Mouse (Mus musculus): ENCODE measurements around the gene Egln2. TPM values are rescaled to one million over a fixed set of nuclear protein-coding genes. Genes with fewer than 3 reads are reported as not detected.

Gene Egln2
- polyA plus RNA-seq, 1 experiment = 107 TPM

GRCm38 (mm10) chr7:27178324-27179216, 12.0 kb upstream of the Egln2 start, which contains the start of gene Rab4b:
Gene Rab4b, minus strand, starts transcription at chr7:27178896.
- peaks cover 6% of the 10 kb centered on the region; the same call in 1 of the 2 replicates for H3K4me1 ChIP-seq (ENCODE audit: control insufficient read depth, insufficient read depth, low read length)
- DNase-seq = peak; percentile 99
- under 1% methylated on average over 53 of the region's 53 CpGs for WGBS
- TF ChIP-seq CTCF (IDR thresholded peaks at IDR 0.05; ENCODE audit: insufficient read depth, low read length) (peak; percentile 60), POLR2A (IDR thresholded peaks at IDR 0.05; ENCODE audit: borderline replicate concordance, extremely low read depth, low read depth, low read length) (peak; percentile 61; the same call in 1 of the 2 replicates)
- H3K4me3 ChIP-seq (replicated peaks; ENCODE audit: extremely low read depth, low read depth, low read length) = peak within 1 kb of the TSS; percentile 76

- TF ChIP-seq CTCF (IDR thresholded peaks at IDR 0.05; ENCODE audit: insufficient read depth, low read length) (no peak), POLR2A (IDR thresholded peaks at IDR 0.05; ENCODE audit: borderline replicate concordance, extremely low read depth, low read depth, low read length) (no peak)
- H3K4me3 ChIP-seq (replicated peaks; ENCODE audit: extremely low read depth, low read depth, low read length) = peak overlapping the region; percentile 76
- DNase-seq = no peak
- 15% methylated on average over 4 of the region's 4 CpGs for WGBS
- H3K4me1 ChIP-seq (ENCODE audit: control insufficient read depth, insufficient read depth, low read length) = peaks cover 6% of the 10 kb centered on the region; the same call in 1 of the 2 replicates
These were observed 11.3 kb upstream of the Egln2 start for GRCm38 (mm10) chr7:27177942-27178323.

- 0 out of 2 replicates have a peak, but pooled peaks cover 3% of the 10 kb centered on the region for H3K4me1 ChIP-seq (ENCODE audit: control insufficient read depth, insufficient read depth, low read length)
- 87% methylated on average over 7 of the region's 7 CpGs for WGBS
- no peak for TF ChIP-seq POLR2A (IDR thresholded peaks at IDR 0.05; ENCODE audit: borderline replicate concordance, extremely low read depth, low read depth, low read length)
- no peak for TF ChIP-seq CTCF (IDR thresholded peaks at IDR 0.05; ENCODE audit: insufficient read depth, low read length)
- H3K4me3 ChIP-seq (replicated peaks; ENCODE audit: extremely low read depth, low read depth, low read length) = no peak overlapping the region
- DNase-seq = no peak
These were observed 8.3 kb upstream of the Egln2 start for GRCm38 (mm10) chr7:27174896-27175295.

- DNase-seq = no peak
- no peak for TF ChIP-seq CTCF (IDR thresholded peaks at IDR 0.05; ENCODE audit: insufficient read depth, low read length)
- TF ChIP-seq POLR2A (IDR thresholded peaks at IDR 0.05; ENCODE audit: borderline replicate concordance, extremely low read depth, low read depth, low read length) = no peak
- Histone ChIP-seq H3K4me1 (ENCODE audit: control insufficient read depth, insufficient read depth, low read length) (0 out of 2 replicates have a peak, but pooled peaks cover 3% of the 10 kb centered on the region), H3K4me3 (replicated peaks; ENCODE audit: extremely low read depth, low read depth, low read length) (no peak overlapping the region)
- WGBS = 92% methylated on average over 15 of the region's 15 CpGs
These were observed 7.9 kb upstream of the Egln2 start for GRCm38 (mm10) chr7:27174496-27174895.

- no peak for DNase-seq
- H3K4me1 ChIP-seq (ENCODE audit: control insufficient read depth, insufficient read depth, low read length) = peaks cover 4% of the 10 kb centered on the region; the same call in 1 of the 2 replicates
- no peak overlapping the region for H3K4me3 ChIP-seq (replicated peaks; ENCODE audit: extremely low read depth, low read depth, low read length)
- TF ChIP-seq CTCF (IDR thresholded peaks at IDR 0.05; ENCODE audit: insufficient read depth, low read length) = no peak
- TF ChIP-seq POLR2A (IDR thresholded peaks at IDR 0.05; ENCODE audit: borderline replicate concordance, extremely low read depth, low read depth, low read length) = no peak
- WGBS = 91% methylated on average over 3 of the region's 3 CpGs
These were observed 4.4 kb upstream of the Egln2 start for GRCm38 (mm10) chr7:27170981-27171380.

GRCm38 (mm10) chr7:27168371-27168770, 1.8 kb upstream of the Egln2 start:
- DNase-seq = no peak
- Histone ChIP-seq H3K4me1 (ENCODE audit: control insufficient read depth, insufficient read depth, low read length) (peaks cover 23% of the 10 kb centered on the region), H3K4me3 (replicated peaks; ENCODE audit: extremely low read depth, low read depth, low read length) (no peak overlapping the region)
- TF ChIP-seq CTCF (IDR thresholded peaks at IDR 0.05; ENCODE audit: insufficient read depth, low read length) = no peak
- TF ChIP-seq POLR2A (IDR thresholded peaks at IDR 0.05; ENCODE audit: borderline replicate concordance, extremely low read depth, low read depth, low read length) = no peak
- WGBS = 92% methylated on average over 5 of the region's 5 CpGs

GRCm38 (mm10) chr7:27167475-27168094, 983 bp upstream of the Egln2 start:
- H3K4me1 ChIP-seq (ENCODE audit: control insufficient read depth, insufficient read depth, low read length) = peaks cover 29% of the 10 kb centered on the region
- 61% methylated on average over 11 of the region's 11 CpGs for WGBS
- H3K4me3 ChIP-seq (replicated peaks; ENCODE audit: extremely low read depth, low read depth, low read length) = peak overlapping the region; percentile 57
- no peak for DNase-seq
- TF ChIP-seq POLR2A (IDR thresholded peaks at IDR 0.05; ENCODE audit: borderline replicate concordance, extremely low read depth, low read depth, low read length) = no peak
- TF ChIP-seq CTCF (IDR thresholded peaks at IDR 0.05; ENCODE audit: insufficient read depth, low read length) = no peak

GRCm38 (mm10) chr7:27166229-27166613, 381 bp downstream of the Egln2 start:
- TF ChIP-seq POLR2A (IDR thresholded peaks at IDR 0.05; ENCODE audit: borderline replicate concordance, extremely low read depth, low read depth, low read length) = peak; percentile 93
- no peak for TF ChIP-seq CTCF (IDR thresholded peaks at IDR 0.05; ENCODE audit: insufficient read depth, low read length)
- H3K4me3 ChIP-seq (replicated peaks; ENCODE audit: extremely low read depth, low read depth, low read length) = peak overlapping the region; percentile 75
- DNase-seq = peak; percentile 86
- H3K4me1 ChIP-seq (ENCODE audit: control insufficient read depth, insufficient read depth, low read length) = peaks cover 36% of the 10 kb centered on the region
- under 1% methylated on average over 43 of the region's 43 CpGs for WGBS

- peak overlapping the region; percentile 75 for H3K4me3 ChIP-seq (replicated peaks; ENCODE audit: extremely low read depth, low read depth, low read length)
- TF ChIP-seq POLR2A (IDR thresholded peaks at IDR 0.05; ENCODE audit: borderline replicate concordance, extremely low read depth, low read depth, low read length) = no peak
- no peak for TF ChIP-seq CTCF (IDR thresholded peaks at IDR 0.05; ENCODE audit: insufficient read depth, low read length)
- DNase-seq = no peak
- 2% methylated on average over 8 of the region's 8 CpGs for WGBS
- peaks cover 36% of the 10 kb centered on the region for H3K4me1 ChIP-seq (ENCODE audit: control insufficient read depth, insufficient read depth, low read length)
These were observed 906 bp downstream of the Egln2 start for GRCm38 (mm10) chr7:27165696-27166095.
